17 mouse cellular contexts compared by ENCODE assay signal in the genomic region with DNA sequence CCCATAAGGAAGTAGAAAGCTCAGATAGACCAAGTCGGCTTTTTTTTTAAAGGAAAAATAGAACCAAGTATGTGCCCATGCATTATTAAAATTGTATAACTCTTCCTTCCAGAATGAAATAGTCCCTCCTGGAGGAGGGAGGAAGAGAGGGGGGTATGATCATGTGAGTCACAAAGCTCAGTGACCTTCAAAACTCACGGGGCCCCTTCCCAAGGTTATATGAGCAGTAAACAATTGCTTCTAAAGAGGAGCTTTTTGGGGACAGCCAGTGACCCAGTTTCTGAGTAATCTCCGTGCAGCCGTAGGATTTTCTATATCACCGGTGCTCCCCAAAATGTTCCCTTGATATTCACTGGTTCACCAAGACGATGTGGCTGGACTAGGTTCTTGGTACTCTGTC. TPM values are rescaled to one million over a fixed set of nuclear protein-coding genes. Genes with fewer than 3 reads are reported as not detected.
"Had no signal": no experiment of that assay in that cellular context is flagged by ENCODE, and none has a peak within 500 bp of the region (broad histone marks: within the 10 kb centered on the region; RNA-seq: fewer than 3 reads in every experiment).

No protein-coding gene starts in this region.

- H3K4me3 ChIP-seq: lung, embryonic 15.5 days; megakaryocyte, embryonic 14.5 days; midbrain, embryonic 13.5 days; midbrain, embryonic 15.5 days; neural tube, embryonic 12.5 days; stomach, embryonic 15.5 days had no signal

- DNase-seq: lung, adult 2 months; lung, postnatal 14 days; lung, postnatal 36 days; right cerebral cortex, postnatal 14 days; thymus, adult 2 months; thymus, postnatal 25 days; thymus, postnatal 4 days had no signal

- H3K27ac ChIP-seq: lung, embryonic 15.5 days; macrophage; midbrain, embryonic 13.5 days; midbrain, embryonic 15.5 days; neural tube, embryonic 12.5 days; stomach, embryonic 15.5 days; stomach, postnatal 0 days had no signal

RNA-seq across cellular contexts. Expression of a gene that starts 42.8 kb away (rescaled TPM):
- total RNA-seq: monocyte, adult 5-6 weeks; neutrophil, adult 5-6 weeks had no signal
